Mouse (Mus musculus) ovary, postnatal 36 days (tissue): ENCODE results near the gene Mt3.
A peak's percentile ranks its signal among the peaks of the same experiment; 100 is the strongest.
"Not testable (repeated sequence)": the region's sequence is repeated elsewhere in the genome, so short reads cannot be mapped to it uniquely, and the experiment has no call there.

ENCODE experiments used
- DNase-seq: peaks from one replicate; pipeline ENCODE4 v3.0.0; 2022; ENCODE audit warnings: low spot score, mixed read lengths

Gene Mt3

DNA sequence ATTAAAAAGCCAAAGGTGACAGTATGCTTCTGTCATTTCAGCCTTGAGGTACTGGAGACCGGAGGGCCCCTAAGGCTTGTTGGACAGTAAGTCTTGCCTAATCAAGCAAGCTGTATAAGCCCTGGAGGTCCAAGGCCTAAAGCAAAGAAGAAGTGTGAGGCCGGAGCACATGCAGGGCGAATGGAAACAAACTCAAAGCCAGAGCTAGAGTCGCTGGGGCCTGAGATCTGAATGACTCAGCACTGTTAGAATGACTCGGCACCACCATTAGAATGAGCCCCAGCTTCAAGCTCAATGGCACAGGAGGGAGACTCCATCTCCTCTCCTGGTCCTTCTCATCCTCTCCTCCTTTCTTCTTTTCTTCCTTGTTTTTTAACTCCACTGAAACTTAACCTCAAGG lies 1.5 kb upstream of the Mt3 start:
- no peak for DNase-seq

DNA sequence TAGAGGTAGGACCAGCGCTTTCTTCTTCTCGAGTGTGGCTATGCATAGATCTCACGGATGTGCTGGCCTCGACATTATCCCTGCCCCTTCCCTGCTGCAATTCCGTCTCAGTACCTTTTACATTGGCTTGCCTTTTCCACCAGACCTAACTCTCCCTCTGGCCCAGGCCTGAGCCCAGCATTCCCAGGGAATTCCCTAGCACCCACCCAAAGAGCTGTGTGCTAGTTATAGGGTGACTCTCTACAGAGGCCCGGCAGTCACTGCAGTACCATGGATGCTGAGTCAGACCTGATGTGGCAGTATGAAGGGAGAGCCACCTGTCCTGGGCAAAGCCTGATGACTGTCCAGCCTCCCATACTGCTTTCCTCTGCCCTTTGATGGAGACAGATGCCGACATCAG lies 1.0 kb downstream of the Mt3 start:
- no peak for DNase-seq

DNA sequence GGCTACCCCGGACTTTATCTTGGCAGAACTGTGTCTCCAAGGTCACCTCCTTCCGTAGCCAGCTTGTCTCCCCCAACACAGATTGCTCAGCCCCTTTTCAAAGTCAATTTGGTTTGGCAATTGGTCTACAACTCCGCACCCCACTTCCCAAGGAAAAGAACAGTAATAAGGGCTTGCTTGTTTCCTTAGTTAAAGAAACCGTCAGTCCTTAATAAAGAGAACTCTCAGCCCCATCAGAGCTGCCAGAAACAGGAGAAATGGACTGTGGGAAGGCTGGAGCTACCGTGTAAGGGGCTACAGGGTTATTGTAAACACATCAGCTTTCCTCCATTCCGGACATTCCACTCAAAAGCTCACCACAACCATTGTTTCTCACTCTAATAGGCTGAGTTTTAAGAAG lies 2.1 kb downstream of the Mt3 start:
- no peak for DNase-seq

DNA sequence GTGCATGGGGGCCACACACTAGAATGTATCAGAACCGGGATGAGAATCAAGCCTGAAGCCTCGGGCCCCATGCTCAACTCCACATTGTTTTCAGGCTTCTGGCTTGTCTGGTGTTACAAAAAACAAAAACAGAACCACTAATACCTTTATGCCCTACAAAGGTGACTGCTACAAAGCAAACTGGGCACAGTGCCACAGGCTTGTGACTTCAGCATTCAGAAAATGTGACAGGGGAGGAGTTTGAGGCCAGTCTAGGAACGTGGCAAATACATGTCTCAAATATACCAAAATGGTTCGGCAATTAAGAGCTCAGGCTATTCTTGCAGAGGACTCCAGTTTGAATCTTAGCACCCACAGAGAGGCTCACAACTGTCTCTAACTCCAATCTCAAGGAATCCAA lies 3.7 kb downstream of the Mt3 start:
- DNase-seq, result no peak

DNA sequence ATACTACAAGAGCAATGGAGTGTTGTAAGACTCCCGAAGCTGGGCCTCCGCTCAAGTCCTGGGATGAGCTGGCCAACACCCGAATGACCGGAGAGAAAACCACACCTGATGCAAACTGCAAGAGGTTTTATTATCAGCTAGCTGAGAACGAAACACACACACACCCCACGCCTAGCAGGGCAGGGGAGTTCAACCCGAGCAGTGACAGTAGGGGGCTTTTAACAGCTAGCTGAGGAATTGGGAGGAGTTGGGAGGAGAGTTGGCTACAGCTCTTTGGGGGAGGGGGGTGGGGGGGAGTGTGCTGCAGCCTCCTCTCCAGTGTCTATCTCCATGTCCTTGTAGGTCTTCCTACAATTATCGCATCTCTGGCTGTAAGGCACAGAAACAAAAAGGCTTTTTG lies 13.4 kb downstream of the Mt3 start:
- DNase-seq, result not testable (repeated sequence)

DNA sequence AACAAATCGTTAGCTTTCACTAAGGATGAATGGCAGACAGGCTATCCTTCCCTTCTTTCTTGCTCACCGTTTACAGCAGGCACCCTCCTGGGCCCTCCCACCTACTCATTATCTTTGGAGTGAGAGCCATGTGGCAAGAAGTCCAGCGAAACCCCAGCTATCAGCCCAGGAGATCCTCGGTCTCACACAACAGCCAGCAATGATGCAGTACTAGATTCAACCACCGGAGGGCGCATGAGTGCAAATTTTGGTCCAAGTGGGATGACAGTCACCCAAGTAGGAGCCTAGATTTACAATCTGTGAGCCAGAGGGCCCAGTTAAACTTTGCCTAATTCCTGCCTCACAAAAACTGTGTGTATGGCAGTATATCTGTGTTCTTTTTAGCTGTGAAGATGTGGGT lies 14.8 kb downstream of the Mt3 start:
- DNase-seq, result peak; percentile 89

DNA sequence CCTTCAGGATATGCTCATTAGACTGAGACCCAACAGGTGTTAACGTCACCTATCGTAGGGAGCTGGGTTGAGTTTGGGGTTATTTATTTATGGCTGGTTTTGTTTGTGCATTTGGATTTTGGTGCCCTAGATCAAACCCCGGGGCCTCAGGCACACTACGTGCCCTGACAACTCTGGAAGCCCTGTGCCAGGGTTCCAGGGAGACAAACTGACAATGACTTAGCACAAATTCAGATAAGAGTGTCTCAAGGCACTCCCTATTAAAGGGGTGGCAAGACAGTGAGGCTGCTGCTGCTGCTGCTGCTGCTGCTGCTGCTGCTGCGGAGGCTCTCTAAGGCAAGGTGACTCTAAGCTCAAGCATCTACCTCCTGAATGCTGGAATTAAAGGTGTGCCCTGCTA lies 17.1 kb downstream of the Mt3 start:
- no peak for DNase-seq

DNA sequence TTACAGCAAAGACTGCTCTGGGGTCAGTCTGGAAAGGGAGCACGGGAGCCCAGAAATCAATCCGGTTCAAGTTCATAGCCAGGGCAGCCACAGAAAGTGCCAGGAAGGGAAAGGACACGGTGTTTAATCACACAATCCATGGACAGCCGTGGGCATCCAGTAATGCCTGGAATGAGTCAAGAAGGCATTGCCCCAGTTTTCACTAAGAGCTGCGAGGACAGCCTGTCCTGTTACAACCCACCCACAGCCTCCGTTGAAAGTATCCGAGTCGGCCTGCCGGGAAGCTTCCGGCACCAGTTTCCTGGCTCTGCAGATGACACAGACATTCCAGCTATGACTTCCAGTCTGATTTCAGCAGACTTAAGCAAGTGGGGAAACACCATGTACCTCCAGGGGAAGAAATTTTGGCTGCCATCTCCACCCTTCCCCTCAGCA lies 18.9 kb downstream of the Mt3 start:
- DNase-seq, result no peak

DNA sequence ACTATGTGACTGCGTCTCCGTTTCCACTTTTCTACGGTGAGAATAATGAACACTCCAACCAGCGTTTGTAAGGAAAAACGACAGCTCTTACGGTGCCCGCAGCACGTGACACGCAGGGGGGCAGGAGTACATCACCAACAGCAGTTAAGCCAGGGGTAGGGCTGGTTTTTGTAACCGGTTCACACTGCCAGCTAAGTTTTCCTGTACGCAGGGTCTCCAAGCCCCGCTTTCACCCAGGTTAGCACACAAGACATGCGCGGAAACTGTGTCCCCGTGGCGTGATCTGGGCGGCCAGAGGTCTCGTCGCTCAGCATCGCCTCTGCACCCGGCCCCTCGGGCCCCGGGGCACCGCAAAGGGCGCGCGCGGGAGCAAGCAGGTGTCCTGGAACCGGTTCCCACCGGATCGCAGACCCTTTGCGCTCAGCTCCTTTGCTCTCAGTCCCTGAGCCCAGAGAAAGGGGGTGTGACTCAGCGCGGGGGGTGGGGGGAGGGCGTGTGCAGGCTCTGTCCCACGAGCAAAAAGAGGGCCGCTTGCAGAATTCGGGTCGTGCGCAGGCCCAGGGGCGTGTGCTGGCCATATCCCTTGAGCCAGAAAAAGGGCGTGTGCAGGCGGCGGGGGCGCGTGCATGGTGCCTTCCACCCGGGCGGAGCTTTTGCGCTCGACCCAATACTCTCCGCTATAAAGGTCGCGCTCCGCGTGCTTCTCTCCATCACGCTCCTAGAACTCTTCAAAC lies 19.8 kb downstream of the Mt3 start, which contains the start of gene Mt2:
Gene Mt2 (plus strand): TSS at position 590 of the 734 bp plus-strand sequence.
- DNase-seq, result peak; percentile 78

DNA sequence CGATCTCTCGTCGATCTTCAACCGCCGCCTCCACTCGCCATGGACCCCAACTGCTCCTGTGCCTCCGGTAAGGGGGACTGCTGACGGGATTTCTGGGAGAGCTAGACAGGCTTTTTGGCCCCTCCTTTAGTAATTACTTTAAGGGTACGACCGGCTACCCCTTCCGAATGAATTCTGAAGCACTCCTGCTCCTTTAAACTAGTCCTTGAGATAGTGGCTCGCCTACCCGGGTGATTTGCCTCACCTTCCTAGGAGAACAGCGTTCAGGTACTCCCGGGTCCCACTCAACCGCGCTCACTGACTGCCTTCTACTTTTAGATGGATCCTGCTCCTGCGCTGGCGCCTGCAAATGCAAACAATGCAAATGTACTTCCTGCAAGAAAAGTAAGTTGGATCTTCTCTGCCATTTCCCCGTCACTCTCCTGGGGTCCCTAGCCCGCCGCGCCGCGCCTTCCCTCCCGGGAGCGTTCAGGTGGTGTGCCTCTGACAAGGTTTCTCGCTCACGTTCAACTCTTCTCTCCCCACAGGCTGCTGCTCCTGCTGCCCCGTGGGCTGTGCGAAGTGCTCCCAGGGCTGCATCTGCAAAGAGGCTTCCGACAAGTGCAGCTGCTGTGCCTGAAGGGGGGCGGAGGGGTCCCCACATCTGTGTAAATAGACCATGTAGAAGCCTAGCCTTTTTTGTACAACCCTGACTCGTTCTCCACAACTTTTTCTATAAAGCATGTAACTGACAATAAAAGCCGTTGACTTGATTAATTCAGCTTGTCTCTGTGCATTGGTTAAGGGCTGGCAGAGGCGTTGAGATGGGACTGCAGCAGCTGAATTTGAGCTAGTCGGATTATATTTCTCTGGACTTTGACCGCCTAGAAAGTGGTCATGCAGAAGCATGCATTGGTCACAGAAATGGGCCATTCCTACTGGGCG lies 20.7 kb downstream of the Mt3 start:
- DNase-seq, result no peak

DNA sequence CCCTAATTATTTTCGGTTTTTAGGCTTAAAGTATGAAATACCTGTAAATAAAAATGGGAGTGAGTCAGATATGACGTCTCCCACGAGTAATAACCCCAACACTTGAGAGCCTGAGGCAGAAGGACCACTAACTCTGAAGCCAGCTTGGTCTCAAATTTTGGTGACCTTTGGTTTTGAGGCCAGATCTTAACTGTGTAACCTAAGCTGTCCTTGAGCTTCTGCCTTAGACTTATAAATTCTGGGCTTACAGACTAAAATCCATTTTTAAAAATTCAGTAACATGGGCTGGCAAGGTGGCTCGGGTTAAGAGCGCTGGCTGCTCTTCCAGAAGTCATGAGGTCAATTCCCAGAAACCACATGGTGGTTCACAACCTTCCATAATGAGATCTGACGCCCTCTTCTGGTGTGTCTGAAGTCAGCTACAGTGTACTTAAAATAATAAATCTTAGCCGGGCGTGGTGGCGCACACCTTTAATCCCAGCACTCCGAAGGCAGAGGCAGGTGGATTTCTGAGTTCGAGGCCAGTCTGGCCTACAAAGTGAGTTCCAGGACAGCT lies 21.5 kb downstream of the Mt3 start:
- DNase-seq, result no peak

DNA sequence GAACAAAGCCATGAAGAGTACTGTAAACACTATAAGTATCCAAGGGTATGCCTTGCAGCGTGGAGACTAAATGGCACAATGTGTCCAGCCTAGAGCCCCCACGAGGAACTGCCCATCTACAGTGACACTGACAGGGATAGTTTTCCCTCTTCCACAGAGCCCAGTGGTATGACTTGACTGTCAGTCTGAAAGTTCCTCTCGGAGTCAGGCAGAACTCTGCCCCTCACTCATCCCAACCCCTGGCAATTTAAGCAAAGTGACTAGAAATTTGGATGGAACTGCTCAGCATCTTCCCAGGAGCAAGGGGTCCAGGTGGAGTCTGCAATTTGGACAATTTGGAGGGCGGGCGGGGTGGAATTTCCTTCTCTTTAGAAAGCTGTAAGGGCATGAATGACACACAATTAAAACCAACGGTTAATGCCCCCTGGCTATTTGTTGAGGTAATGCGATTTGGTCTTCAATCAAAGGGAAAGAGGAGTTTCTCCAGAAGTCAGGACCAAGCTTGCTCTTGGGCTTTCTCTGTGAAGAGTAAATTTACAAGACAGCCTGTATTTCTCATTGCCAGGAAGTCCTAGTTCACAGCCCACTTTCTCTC lies 22.3 kb downstream of the Mt3 start:
- no peak for DNase-seq

DNA sequence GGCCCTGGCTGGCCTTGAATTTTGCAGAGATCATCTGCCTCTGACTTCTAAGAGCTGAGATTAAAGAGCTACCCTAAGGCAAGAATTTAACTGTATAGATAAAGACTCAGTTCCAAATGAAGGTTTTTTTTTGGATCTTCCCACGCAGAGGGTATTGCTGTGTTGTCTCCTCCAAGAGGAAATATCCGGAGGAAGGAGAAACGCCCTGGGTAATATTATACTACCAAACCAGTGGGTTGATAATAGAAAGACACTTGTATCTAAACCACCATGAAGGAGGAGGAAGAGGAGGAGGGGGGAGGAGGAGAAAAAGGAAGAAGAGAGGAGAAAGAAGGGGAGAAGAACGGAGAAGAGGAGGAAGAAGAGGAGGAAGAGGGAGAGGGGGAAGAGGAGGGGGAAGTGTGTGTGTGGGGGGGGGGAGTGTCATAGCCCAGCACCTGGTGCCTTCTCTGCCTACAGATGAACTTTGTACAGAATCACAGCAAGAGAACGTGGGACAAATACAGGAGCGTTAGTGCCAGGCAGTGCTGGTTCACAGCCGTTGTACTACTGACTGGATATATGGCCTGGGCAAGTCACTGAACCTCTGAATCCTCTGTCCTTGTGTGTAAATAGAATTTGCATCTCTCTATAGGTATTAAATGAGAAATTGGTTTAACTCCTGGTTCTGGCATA lies 25.4 kb downstream of the Mt3 start:
- no peak for DNase-seq

DNA sequence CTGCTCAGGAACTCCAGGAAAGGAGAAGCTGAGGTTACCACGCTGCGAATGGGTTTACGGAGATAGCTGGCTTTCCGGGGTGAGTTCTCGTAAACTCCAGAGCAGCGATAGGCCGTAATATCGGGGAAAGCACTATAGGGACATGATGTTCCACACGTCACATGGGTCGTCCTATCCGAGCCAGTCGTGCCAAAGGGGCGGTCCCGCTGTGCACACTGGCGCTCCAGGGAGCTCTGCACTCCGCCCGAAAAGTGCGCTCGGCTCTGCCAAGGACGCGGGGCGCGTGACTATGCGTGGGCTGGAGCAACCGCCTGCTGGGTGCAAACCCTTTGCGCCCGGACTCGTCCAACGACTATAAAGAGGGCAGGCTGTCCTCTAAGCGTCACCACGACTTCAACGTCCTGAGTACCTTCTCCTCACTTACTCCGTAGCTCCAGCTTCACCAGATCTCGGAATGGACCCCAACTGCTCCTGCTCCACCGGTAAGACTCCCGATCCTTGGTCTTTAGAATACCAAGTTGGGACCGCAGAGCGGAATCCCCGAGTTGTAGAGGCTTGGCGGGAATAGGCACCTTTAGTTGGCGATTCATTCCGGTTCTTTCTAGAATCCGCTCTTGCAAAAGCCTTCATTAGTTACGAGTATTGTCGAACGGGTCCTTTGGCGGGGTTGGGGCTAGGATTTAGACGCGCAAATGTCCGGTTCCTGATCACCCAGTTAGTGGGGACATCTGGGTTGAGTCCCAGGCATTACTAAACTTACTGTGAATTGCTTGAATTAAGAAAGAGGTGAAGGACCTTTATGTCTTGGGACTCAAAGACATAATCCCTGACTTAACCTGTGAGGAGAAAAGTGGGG lies 26.7 kb downstream of the Mt3 start, which contains the start of gene Mt1:
Gene Mt1 (plus strand): TSS at position 226 of the 856 bp plus-strand sequence.
- DNase-seq, result peak; percentile 91

DNA sequence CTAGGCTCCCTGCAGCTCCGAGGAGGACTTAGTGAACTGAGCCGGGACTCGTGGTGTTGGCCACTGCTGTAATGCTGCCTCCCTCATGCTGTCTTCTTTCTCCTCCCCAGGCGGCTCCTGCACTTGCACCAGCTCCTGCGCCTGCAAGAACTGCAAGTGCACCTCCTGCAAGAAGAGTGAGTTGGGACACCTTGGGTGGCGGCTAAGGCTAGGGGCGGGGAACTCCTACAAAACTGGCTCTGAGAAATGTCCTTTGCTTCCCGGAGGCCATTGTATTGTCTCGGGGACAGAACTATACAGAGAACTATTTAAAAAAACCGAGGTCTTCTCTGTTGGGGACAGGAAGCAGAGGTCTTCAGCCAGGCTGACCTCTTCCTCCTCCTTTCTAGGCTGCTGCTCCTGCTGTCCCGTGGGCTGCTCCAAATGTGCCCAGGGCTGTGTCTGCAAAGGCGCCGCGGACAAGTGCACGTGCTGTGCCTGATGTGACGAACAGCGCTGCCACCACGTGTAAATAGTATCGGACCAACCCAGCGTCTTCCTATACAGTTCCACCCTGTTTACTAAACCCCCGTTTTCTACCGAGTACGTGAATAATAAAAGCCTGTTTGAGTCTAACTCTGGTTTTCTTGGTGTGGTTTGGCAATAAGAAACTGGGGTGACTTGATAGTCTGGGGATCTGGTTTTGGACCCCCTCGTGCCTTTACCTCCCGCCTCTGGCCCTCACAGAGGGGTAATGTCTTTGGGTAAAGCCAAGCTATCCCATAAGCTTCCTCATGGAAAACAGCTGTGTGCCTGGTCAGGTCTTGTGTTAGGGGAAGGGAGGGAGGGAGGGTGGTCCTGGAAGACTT lies 27.5 kb downstream of the Mt3 start:
- peak; percentile 41 for DNase-seq

DNA sequence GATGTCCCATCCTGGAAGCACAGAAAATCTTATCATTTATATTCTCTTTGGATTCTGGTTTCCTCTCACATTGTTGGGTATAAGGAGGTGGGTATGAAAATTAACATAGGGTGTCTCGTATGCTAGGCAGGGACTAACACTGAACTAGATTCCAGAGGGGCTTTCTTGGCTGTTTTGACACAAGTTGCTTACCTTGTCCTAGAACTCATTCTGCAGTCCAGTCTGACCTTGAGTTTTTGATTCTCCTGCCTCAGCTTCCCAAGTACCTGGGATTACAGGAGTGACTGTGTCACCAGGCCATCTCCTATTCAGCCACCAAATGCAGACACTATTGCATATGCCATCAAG lies 28.1 kb downstream of the Mt3 start:
- DNase-seq, result no peak

DNA sequence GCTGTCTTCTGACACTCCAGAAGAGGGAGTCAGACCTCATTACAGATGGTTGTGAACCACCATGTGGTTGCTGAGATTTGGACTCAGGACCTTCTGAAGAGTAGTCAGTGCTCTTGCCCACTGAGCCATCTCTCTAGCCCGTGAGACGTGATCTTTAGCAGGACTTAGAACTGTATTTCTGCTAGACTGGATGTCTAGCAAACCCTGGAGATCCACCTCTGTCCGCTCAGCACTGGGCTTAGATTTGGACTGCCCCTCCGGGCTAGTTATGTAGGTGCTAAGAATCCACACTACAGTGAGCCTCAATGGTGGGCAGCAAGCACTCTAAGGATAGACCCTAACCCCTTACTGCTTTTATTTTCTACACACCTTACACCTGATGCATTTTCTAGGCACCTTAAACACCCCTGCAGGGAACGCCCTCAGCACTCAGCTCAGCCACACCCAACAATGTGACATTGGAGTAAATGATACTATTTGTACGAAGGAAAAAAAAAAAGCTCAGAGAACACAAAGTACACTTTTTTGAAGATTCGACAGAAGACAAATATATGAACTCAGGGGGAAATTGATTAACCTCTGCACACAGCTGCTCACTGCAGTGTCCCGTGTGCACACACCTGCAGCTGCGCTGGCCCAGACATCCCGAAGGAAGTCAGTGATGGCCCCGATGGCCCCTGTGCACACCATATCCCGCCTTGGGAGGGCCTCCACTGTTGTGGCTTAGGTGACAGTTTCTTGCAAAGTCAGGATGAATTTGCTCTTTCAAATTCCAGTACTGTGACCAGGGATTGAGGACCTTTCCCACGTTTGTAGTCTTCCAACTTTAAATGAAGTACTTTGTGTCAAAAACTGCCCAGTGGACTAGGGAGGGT lies 29.9 kb downstream of the Mt3 start:
- DNase-seq, result no peak

DNA sequence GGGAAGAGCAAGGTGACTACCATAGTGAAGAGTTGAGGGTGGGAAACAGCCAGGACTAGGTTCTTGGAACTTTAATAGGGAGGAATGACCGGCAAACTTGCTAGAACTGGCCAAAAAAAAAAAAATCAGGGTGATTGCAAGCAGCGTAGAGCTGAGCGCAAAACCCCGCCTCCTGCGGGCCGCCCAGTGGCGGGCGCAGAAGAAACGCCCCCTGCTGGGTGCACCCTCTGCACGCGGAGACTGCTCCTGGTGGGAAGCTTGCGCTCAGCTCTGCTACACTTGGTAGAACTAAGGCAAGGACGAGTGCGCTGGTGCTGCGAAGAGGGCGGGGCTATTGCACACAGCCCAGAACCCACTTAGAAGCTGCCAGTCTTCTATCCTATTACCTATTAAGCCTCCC lies 30.7 kb downstream of the Mt3 start:
- DNase-seq, result peak; percentile 84

DNA sequence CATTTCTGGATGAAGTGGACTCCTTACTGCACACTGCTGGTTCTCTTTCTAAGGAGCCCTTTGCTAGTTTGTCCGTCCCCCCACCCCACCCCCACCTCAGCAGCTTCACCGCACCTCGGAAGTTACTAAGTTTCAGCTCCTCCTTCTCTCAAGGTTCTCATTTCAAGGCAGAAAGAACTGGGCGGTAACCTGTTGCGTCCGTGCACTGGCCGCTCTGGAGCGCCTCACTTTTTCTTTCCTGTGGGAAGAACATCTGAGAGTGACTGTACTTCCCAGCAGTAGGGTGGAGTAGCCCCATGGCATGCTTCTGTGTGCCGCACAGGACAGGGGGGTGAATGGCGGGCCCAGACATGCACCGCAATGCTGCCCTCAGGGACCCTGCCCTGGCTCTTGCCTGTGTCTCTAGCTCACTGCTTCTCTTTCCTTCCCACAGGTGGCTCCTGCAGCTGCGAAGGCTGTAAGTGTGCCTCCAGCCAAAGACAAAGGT lies 32.0 kb downstream of the Mt3 start:
- no peak for DNase-seq
